Mouse (Mus musculus) left cerebral cortex, adult 6 months (tissue): Measurements from ENCODE around the gene Cdk1. TPM values are rescaled to one million over a fixed set of nuclear protein-coding genes. Genes with fewer than 3 reads are reported as not detected.

Experiments used
- long read RNA-seq, 2 experiments: library from polyadenylated mRNA; unstranded; transcript quantifications; one replicate each; pipeline ENCODE4 v2.0.0; 2019 to 2020
- polyA plus RNA-seq: library from polyadenylated mRNA; unstranded; fragments of <200 nt; fragmentation: Nextera tagmentation; gene quantifications from 2 replicates; pipeline ENCODE4 v1.2.3, GENCODE M21; 2021

Cdk1 gene
- polyA plus RNA-seq: 0.61 and 1.1 TPM in 2 replicates
- long read RNA-seq, experiment 1, partial matches to known transcripts: 0 of 1 reads
- long read RNA-seq, experiment 1, other reads (novel, unspliced or antisense): 1 of 1 reads
- long read RNA-seq, experiment 2, full-length matches to known transcripts: 1 of 1 reads
- long read RNA-seq, experiment 2, partial matches to known transcripts: 0 of 1 reads
- long read RNA-seq, experiment 2, other reads (novel, unspliced or antisense): 0 of 1 reads

DNA sequence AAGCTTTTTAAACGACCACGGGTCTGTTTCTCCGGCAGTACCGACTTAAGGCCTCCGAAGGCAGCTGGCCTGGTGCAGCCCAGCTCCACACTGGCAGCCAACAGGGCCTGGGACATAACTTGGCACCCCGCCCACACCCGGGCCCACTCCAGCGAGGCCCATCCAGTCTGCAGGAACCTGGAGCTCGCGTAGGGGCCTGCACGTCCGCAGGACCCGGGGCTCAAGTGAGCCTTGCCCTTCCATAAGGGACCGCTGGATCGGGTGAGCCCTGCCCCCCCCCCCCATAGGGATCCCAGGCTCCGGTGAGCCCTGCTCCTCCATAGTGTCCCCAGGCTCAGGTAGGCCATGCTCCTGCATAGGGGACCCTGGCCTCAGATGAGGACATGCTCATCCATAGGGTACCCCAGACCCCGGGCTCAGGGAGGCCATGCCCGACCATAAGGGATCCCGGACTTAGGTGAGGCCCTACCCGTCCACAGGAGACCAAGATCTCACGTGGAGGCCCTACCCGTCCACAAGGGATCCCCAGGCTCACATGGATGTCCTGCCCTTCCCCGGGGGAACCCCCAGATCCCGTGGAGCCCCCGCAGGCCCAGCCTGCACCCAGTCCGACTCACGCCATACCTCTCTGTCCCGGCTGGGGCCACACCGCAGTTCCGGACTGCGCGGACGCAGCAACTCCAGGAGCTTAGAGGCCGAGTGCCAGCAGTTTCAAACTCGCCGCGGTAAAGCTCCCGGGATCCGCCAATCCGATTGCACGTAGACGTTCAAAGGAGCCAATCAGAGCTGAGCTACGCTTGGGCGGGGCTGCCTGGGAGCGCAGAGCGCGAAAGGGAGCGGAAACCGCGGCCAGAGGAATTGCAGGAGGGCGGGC is at the start of gene Cdk1:
Cdk1 (minus strand) TSS at position 727 of the 874 bp plus-strand sequence.

DNA sequence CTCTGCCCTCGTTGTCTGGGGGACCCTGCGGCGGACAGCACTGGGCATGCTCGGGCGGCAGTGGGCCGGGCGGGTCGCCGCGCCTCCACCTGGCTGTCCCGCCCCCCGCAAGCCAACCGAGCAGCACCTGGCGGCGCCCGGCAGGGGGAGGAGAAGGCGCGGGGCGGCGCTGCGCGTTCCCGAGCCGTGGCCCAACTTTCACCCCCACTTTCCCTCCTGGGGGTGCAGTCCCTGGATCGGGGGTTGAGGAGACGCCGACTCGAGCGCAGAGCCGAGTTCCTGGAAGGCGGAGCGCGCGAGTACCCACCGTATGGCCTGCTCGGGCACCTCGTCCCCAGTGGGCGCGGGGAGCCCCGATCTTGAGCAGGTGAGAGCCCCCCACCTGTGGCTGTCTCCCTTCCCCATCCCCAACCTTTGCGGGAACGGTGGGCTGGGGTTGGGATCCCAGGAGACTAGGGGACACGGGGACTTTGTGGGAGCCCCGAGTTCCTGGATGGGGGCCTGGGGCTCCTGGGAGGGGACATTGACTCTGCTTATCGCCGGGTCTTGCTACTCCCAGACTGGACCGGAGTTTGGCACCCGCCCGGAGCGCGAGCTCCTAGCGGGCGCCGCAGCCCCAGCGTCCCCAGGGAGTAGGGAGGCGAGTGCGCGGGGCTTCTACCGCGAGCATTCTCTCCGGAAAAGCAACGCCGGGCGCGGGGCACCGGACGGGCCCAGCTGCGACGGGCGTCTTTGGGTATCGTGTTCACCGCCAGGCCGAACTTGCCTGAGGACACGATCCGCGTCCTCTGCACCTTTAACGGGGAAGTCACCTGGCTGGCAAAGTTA is 46.2 kb upstream of the Cdk1 start, which contains the start of gene Ank3:
Ank3 (plus strand) TSS at position 11 of the 828 bp plus-strand sequence.

Other genes starting within 250 kb of the Cdk1 start
- gene Rhobtb1, start 201.5 kb downstream of the Cdk1 start, polyA plus RNA-seq: 0.64 and 2.4 TPM in 2 replicates
- 0.40 and 0.75 TPM in 2 replicates for gene A930033H14Rik, start 139.8 kb downstream of the Cdk1 start, polyA plus RNA-seq
- 46.3 and 51.9 TPM in 2 replicates for gene Ank3, start 45.8 kb upstream of the Cdk1 start, polyA plus RNA-seq